Mouse (Mus musculus) myocyte (in vitro differentiated cells): ENCODE data around the gene Dock7.
A peak's percentile ranks its signal among the peaks of the same experiment; 100 is the strongest.

Source experiments
- CEBPB ChIP-seq: IDR thresholded peaks from 2 replicates; pipeline ENCODE4 v1.6.1; 2011; ENCODE audit warnings: mild to moderate bottlenecking, moderate library complexity; ENCODE audit not compliant: poor library complexity, insufficient read depth, severe bottlenecking
- E2F4 ChIP-seq: IDR thresholded peaks from one replicate; pipeline ENCODE4 v1.6.1; 2011; ENCODE audit warnings: mild to moderate bottlenecking, control low read depth, moderate library complexity; ENCODE audit not compliant: insufficient read depth
- MAX ChIP-seq: IDR thresholded peaks from one replicate; pipeline ENCODE4 v1.6.1; 2011; ENCODE audit warnings: low read depth, mild to moderate bottlenecking, control low read depth
- MYOD1 ChIP-seq, 3 experiments: IDR thresholded peaks; one replicate each; pipeline ENCODE4 v1.6.1; 2011; ENCODE audit warnings: control low read depth in 2 of 3, low read depth in 2 of 3, mild to moderate bottlenecking in 2 of 3, moderate library complexity in 1 of 3; ENCODE audit not compliant: insufficient read length in 2 of 3, control insufficient read depth in 1 of 3
- POLR2A ChIP-seq: IDR thresholded peaks from one replicate; pipeline ENCODE4 v1.6.1; 2011; ENCODE audit warnings: low read depth, mild to moderate bottlenecking, control low read depth, moderate library complexity; ENCODE audit not compliant: insufficient read length
- POLR2AphosphoS2 ChIP-seq: IDR thresholded peaks from one replicate; pipeline ENCODE4 v1.6.1; 2011; ENCODE audit warnings: low read depth, control low read depth; ENCODE audit not compliant: insufficient read length
- SRF ChIP-seq: IDR thresholded peaks from one replicate; pipeline ENCODE4 v1.6.1; 2011; ENCODE audit warnings: low read depth; ENCODE audit not compliant: control insufficient read depth, insufficient read length
- TCF3 ChIP-seq: IDR thresholded peaks from one replicate; pipeline ENCODE4 v1.6.1; 2011; ENCODE audit warnings: low read depth, control low read depth; ENCODE audit not compliant: insufficient read length

- peak; percentile 72 for TF ChIP-seq POLR2A
- no peak for TF ChIP-seq CEBPB
- no peak for TF ChIP-seq MAX
- no peak for TF ChIP-seq MYOD1 (IDR thresholded peaks at IDR 0.05; ENCODE audit: control insufficient read depth in 1 of 3, insufficient read length in 2 of 3, low read depth in 2 of 3)
- TF ChIP-seq E2F4 = peak; percentile 47
- TF ChIP-seq TCF3 = no peak
- TF ChIP-seq POLR2AphosphoS2 = peak; percentile 50
- TF ChIP-seq SRF = no peak
Observed at GRCm38 (mm10) chr4:98922643-98923567, 197.8 kb downstream of the Dock7 start.
